Comparison of ENCODE assay signal across 20 mouse cellular contexts in genomic region chr6:31039485-31039884, GRCm38 (mm10).
"Had no signal": no experiment of that assay in that cellular context is flagged by ENCODE, and none has a peak within 500 bp of the region (broad histone marks: within the 10 kb centered on the region; RNA-seq: fewer than 3 reads in every experiment).

No protein-coding gene starts in this region.

- H3K27me3 ChIP-seq: liver, embryonic 12.5 days; neural tube, embryonic 12.5 days; stomach, embryonic 15.5 days had no signal

- H3K9me3 ChIP-seq: liver, embryonic 12.5 days; midbrain, embryonic 10.5 days; neural tube, embryonic 12.5 days; stomach, embryonic 15.5 days had no signal

- H3K27ac ChIP-seq: liver, embryonic 12.5 days; liver, embryonic 14.5 days; midbrain, embryonic 10.5 days; neural tube, embryonic 12.5 days; stomach, embryonic 15.5 days had no signal

- DNase-seq: lung, adult 18-20 months; lung, embryonic 14.5 days; lung, postnatal 10 days; lung, postnatal 4 days; midbrain, embryonic 14.5 days; retina, postnatal 1 day; right cerebral cortex, adult 18-20 months; right cerebral cortex, postnatal 25 days; right cerebral cortex, postnatal 4 days; spleen, adult 18-20 months; thymus, adult 18-20 months; thymus, postnatal 14 days; thymus, postnatal 36 days had no signal

- H3K4me3 ChIP-seq: liver, embryonic 12.5 days; midbrain, embryonic 10.5 days; myocyte; neural tube, embryonic 12.5 days; stomach, embryonic 15.5 days had no signal

- H3K4me2 ChIP-seq: liver, embryonic 12.5 days; lung, embryonic 14.5 days; neural tube, embryonic 12.5 days; stomach, embryonic 15.5 days had no signal

- H3K36me3 ChIP-seq: liver, embryonic 12.5 days; midbrain, embryonic 10.5 days; neural tube, embryonic 12.5 days; stomach, embryonic 15.5 days had no signal

- ATAC-seq: liver, embryonic 12.5 days; midbrain, embryonic 16.5 days had no signal

- H3K4me1 ChIP-seq: liver, embryonic 12.5 days; neural tube, embryonic 12.5 days; stomach, embryonic 15.5 days had no signal

- H3K9ac ChIP-seq: liver, embryonic 12.5 days; liver, embryonic 14.5 days; lung, embryonic 14.5 days; neural tube, embryonic 12.5 days; stomach, embryonic 15.5 days had no signal
